ENCODE assay signal across 16 mouse cellular contexts in genomic region chr4:137001825-137002224, GRCm38 (mm10). TPM values are rescaled to one million over a fixed set of nuclear protein-coding genes. Genes with fewer than 3 reads are reported as not detected.
DNase-seq lines count a peak whose midpoint lies in the region; TF ChIP-seq lines count a peak whose summit lies in the region.
"Had no signal": no experiment of that assay in that cellular context is flagged by ENCODE, and none has a peak within 500 bp of the region (broad histone marks: within the 10 kb centered on the region; RNA-seq: fewer than 3 reads in every experiment).

No protein-coding gene starts in this region.

- no peak for TF ChIP-seq POLR2A in lung, adult 2 months (IDR thresholded peaks at IDR 0.05; ENCODE audit: borderline replicate concordance, extremely low read depth, low read depth, low read length)

- no peak for TF ChIP-seq CTCF in lung, adult 2 months (IDR thresholded peaks at IDR 0.05; ENCODE audit: insufficient read depth, low read length)

- H3K4me1 ChIP-seq in lung, adult 2 months (ENCODE audit: control insufficient read depth, insufficient read depth, low read length), result no peaks in the 10 kb centered on the region
- H3K4me1 ChIP-seq: heart, embryonic 10.5 days; liver, embryonic 15.5 days had no signal

- peak; percentile 55 for DNase-seq in adrenal gland, postnatal 14 days
- no peak for DNase-seq in adrenal gland, postnatal 4 days (ENCODE audit: low spot score in 2 of 2)
- DNase-seq in kidney, adult 11 months, result peak; percentile 16
- no peak for DNase-seq in kidney, postnatal 10 days
- peak; percentile 7 for DNase-seq in lung, postnatal 36 days
- no peak for DNase-seq in lung, adult 2 months
- DNase-seq in brain, adult 2 months (ENCODE audit: low read depth, low spot score), result peak; percentile 42
- no peak for DNase-seq in spleen, postnatal 4 days (ENCODE audit: low spot score in 2 of 2)
- DNase-seq: cerebellum, adult 8-10 months; gastrocnemius, postnatal 36 days; thymus, adult 18-20 months had no signal

- H3K4me3 ChIP-seq in lung, adult 2 months (replicated peaks; ENCODE audit: extremely low read depth, low read depth, low read length), result no peak overlapping the region
- H3K4me3 ChIP-seq: forebrain, embryonic 13.5 days; heart, embryonic 10.5 days; liver, embryonic 15.5 days had no signal

- 46% methylated on average over 3 of the region's 3 CpGs for WGBS in lung, adult 2 months

RNA-seq across cellular contexts. Expression of gene Epha8, which starts 45.2 kb away (rescaled TPM):
- total RNA-seq in adrenal gland, postnatal 14 days (2021), result 0.11 and 0.26 TPM in 2 replicates
- under 1 TPM; 0.59 to 0.62 TPM for total RNA-seq in adrenal gland, postnatal 4 days (2021)
- 0.05 and 0.16 TPM in 2 replicates for polyA plus RNA-seq in lung, adult 2 months (2012; rRNA removed)
- total RNA-seq: gastrocnemius, postnatal 36 days; heart, postnatal 25 days; neutrophil, adult 5-6 weeks had no signal

RNA-seq across cellular contexts. Expression of gene Zbtb40, which starts 46.8 kb away (rescaled TPM):
- 9.9 and 10.2 TPM in 2 replicates for total RNA-seq in adrenal gland, postnatal 14 days (2021)
- total RNA-seq in adrenal gland, postnatal 4 days (2021), result 1 to 10 TPM; 6.6 to 9.9 TPM
- polyA plus RNA-seq in lung, adult 2 months (2012; rRNA removed), result 9.4 and 10.2 TPM in 2 replicates

Comparison
In these comparisons a context has a peak if more than half of its experiments do, and no peak if none do; other contexts are left out.
1. DNase-seq: peak in adrenal gland, postnatal 14 days (single experiment), kidney, adult 11 months (single experiment), lung, postnatal 36 days (single experiment) and brain, adult 2 months (single experiment); none in adrenal gland, postnatal 4 days (0 of 2), kidney, postnatal 10 days (single experiment), lung, adult 2 months (single experiment) and spleen, postnatal 4 days (0 of 2).